ENCODE assay signal across 8 mouse cellular contexts in genomic region chr7:141278766-141279590, GRCm38 (mm10). TPM values are rescaled to one million over a fixed set of nuclear protein-coding genes. Genes with fewer than 3 reads are reported as not detected.
DNase-seq lines count a peak whose midpoint lies in the region; ATAC-seq and TF ChIP-seq lines count a peak whose summit lies in the region.

Sct (minus strand) TSS chr7:141279133.

- H3K36me3 ChIP-seq in liver, adult 2 months (ENCODE audit: control insufficient read depth, insufficient read depth, low read length): no peaks in the 10 kb centered on the region
- no peaks in the 10 kb centered on the region for H3K36me3 ChIP-seq in heart, embryonic 16.5 days (ENCODE audit: control insufficient read depth, insufficient read depth)
- H3K36me3 ChIP-seq in limb, embryonic 13.5 days: no peaks in the 10 kb centered on the region
- H3K36me3 ChIP-seq in neural tube, embryonic 11.5 days (ENCODE audit: control insufficient read depth, insufficient read depth, low read length): no peaks in the 10 kb centered on the region

- no peaks in the 10 kb centered on the region for H3K9me3 ChIP-seq in heart, embryonic 16.5 days (replicated peaks; ENCODE audit: control insufficient read depth, low read length)
- no peaks in the 10 kb centered on the region for H3K9me3 ChIP-seq in limb, embryonic 13.5 days
- H3K9me3 ChIP-seq in neural tube, embryonic 11.5 days (ENCODE audit: control insufficient read depth, low read length): no peaks in the 10 kb centered on the region

- peak; percentile 58 for TF ChIP-seq CTCF in liver, adult 2 months (IDR thresholded peaks at IDR 0.05; ENCODE audit: low read depth, low read length)

- TF ChIP-seq POLR2A in liver, adult 2 months (IDR thresholded peaks at IDR 0.05; ENCODE audit: extremely low read depth, insufficient read depth, low read length): no peak

- H3K79me2 ChIP-seq in liver, adult 2 months (ENCODE audit: control insufficient read depth, insufficient read depth, low read length): no peaks in the 10 kb centered on the region; the same call in 1 of the 2 replicates

- WGBS in liver, adult 2 months: 16% methylated on average over 46 of the region's 46 CpGs
- 4% methylated on average over 45 of the region's 46 CpGs for WGBS in heart, embryonic 16.5 days
- 2% methylated on average over 45 of the region's 46 CpGs for WGBS in limb, embryonic 13.5 days
- 1% methylated on average over 46 of the region's 46 CpGs for WGBS in neural tube, embryonic 11.5 days

- no peak within 1 kb of the TSS for H3K27ac ChIP-seq in liver, adult 2 months (replicated peaks; ENCODE audit: insufficient read depth, low read depth, low read length)
- no peak within 1 kb of the TSS for H3K27ac ChIP-seq in heart, embryonic 16.5 days (ENCODE audit: low read length)
- H3K27ac ChIP-seq in limb, embryonic 13.5 days: no peak within 1 kb of the TSS
- H3K27ac ChIP-seq in neural tube, embryonic 11.5 days (ENCODE audit: low read depth, low read length): no peak within 1 kb of the TSS

- no peak within 1 kb of the TSS for H3K9ac ChIP-seq in liver, adult 2 months (ENCODE audit: low read depth, low read length)
- peak within 1 kb of the TSS; percentile 67 for H3K9ac ChIP-seq in heart, embryonic 16.5 days (ENCODE audit: low read length)
- H3K9ac ChIP-seq in limb, embryonic 13.5 days: peak within 1 kb of the TSS; percentile 72
- H3K9ac ChIP-seq in neural tube, embryonic 11.5 days (ENCODE audit: low read length): peak within 1 kb of the TSS; percentile 60

- no peak for ATAC-seq in heart, embryonic 16.5 days (replicated peaks; ENCODE audit: extremely low read depth, insufficient read depth, low FRiP score)
- peak; percentile 37 for ATAC-seq in limb, embryonic 13.5 days (ENCODE audit: low FRiP score, low read depth)
- peak; percentile 67; the same call in 1 of the 2 replicates for ATAC-seq in neural tube, embryonic 11.5 days (ENCODE audit: insufficient read depth, low FRiP score, low TSS enrichment)

- H3K27me3 ChIP-seq in liver, adult 2 months (ENCODE audit: control insufficient read depth, insufficient read depth, low read length): peaks cover 5% of the 10 kb centered on the region; the same call in 1 of the 2 replicates
- H3K27me3 ChIP-seq in heart, embryonic 16.5 days (ENCODE audit: control insufficient read depth, insufficient read depth, low read length): peaks cover 8% of the 10 kb centered on the region
- 0 out of 2 replicates have a peak, but pooled peaks cover 7% of the 10 kb centered on the region for H3K27me3 ChIP-seq in limb, embryonic 13.5 days
- 0 out of 2 replicates have a peak, but pooled peaks cover 2% of the 10 kb centered on the region for H3K27me3 ChIP-seq in neural tube, embryonic 11.5 days (ENCODE audit: control insufficient read depth, insufficient read depth, low read length)

- peaks cover 5% of the 10 kb centered on the region; the same call in 1 of the 2 replicates for H3K4me1 ChIP-seq in liver, adult 2 months (ENCODE audit: control insufficient read depth, insufficient read depth, low read length)
- H3K4me1 ChIP-seq in heart, embryonic 16.5 days (ENCODE audit: control insufficient read depth, insufficient read depth, low read length): peaks cover 8% of the 10 kb centered on the region
- H3K4me1 ChIP-seq in limb, embryonic 13.5 days: peaks cover 15% of the 10 kb centered on the region
- H3K4me1 ChIP-seq in neural tube, embryonic 11.5 days (ENCODE audit: control insufficient read depth, insufficient read depth, low read length): 0 out of 2 replicates have a peak, but pooled peaks cover 3% of the 10 kb centered on the region

- DNase-seq in liver, adult 2 months (ENCODE audit: extremely low read depth, low read depth, low spot score): no peak
- DNase-seq in liver: no peak
- DNase-seq in cerebellum, adult 9-11 months: peak; percentile 66
- DNase-seq in neural tube, embryonic 11.5 days (ENCODE audit: low spot score): peak; percentile 70
- DNase-seq in thymus, postnatal 14 days: no peak
- DNase-seq in thymus, postnatal 25 days: no peak

- H3K4me3 ChIP-seq in liver, adult 2 months (ENCODE audit: insufficient read depth, low read depth, low read length): peak within 1 kb of the TSS; percentile 20; the same call in 1 of the 2 replicates
- H3K4me3 ChIP-seq in heart, embryonic 16.5 days (ENCODE audit: low read length): peak within 1 kb of the TSS; percentile 58
- H3K4me3 ChIP-seq in limb, embryonic 13.5 days: peak within 1 kb of the TSS; percentile 54
- peak within 1 kb of the TSS; percentile 37 for H3K4me3 ChIP-seq in neural tube, embryonic 11.5 days (ENCODE audit: low read depth, low read length)

- H3K4me2 ChIP-seq in heart, embryonic 16.5 days (ENCODE audit: low read depth, low read length): peak within 1 kb of the TSS; percentile 94
- peak within 1 kb of the TSS; percentile 97 for H3K4me2 ChIP-seq in limb, embryonic 13.5 days (replicated peaks)
- H3K4me2 ChIP-seq in neural tube, embryonic 11.5 days (ENCODE audit: low read depth): peak within 1 kb of the TSS; percentile 86

RNA-seq across cellular contexts. Expression of gene Sct, which starts in this region (rescaled TPM):
- total RNA-seq in liver, adult 2 months (2014; rRNA removed): not detected in 2 replicates
- polyA plus RNA-seq in liver, adult 2 months (2012; rRNA removed): not detected in 2 replicates
- polyA plus RNA-seq in heart, embryonic 16.5 days (2015; fragmentation: Nextera tagmentation; extraction: Ambion mirVana): 2.1 and 2.8 TPM in 2 replicates
- polyA plus RNA-seq in limb, embryonic 13.5 days (2015; fragmentation: Nextera tagmentation; extraction: Ambion mirVana): 12.1 and 12.8 TPM in 2 replicates
- 13.2 and 13.7 TPM in 2 replicates for polyA plus RNA-seq in neural tube, embryonic 11.5 days (2014; fragmentation: Nextera tagmentation; extraction: Ambion mirVana)

Comparison
In these comparisons a context has a peak if more than half of its experiments do, and no peak if none do; other contexts are left out.
1. DNase-seq: peak in cerebellum, adult 9-11 months (single experiment) and neural tube, embryonic 11.5 days (single experiment); none in liver, adult 2 months (single experiment), liver (single experiment), thymus, postnatal 14 days (single experiment) and thymus, postnatal 25 days (single experiment).
2. Peak in every context shown above with its lines, with median percentiles within 50 percentile points of each other: H3K4me3 ChIP-seq and H3K4me2 ChIP-seq.